Mouse (Mus musculus): Measurements from ENCODE around the gene Smox. TPM values are rescaled to one million over a fixed set of nuclear protein-coding genes. Genes with fewer than 3 reads are reported as not detected.

Gene Smox
- total RNA-seq, 2 experiments from 2014 or later: 218 to 251 TPM

GRCm38 (mm10) chr2:131546745-131547408, 55.6 kb downstream of the Smox start:
- ATAC-seq (replicated peaks; ENCODE audit: low FRiP score, poor library complexity, severe bottlenecking): no peak

GRCm38 (mm10) chr2:131548330-131548729, 57.0 kb downstream of the Smox start:
- no peak for ATAC-seq (replicated peaks; ENCODE audit: low FRiP score, poor library complexity, severe bottlenecking)

- no peak for ATAC-seq (replicated peaks; ENCODE audit: low FRiP score, poor library complexity, severe bottlenecking)
Observed at GRCm38 (mm10) chr2:131549090-131549489, 57.8 kb downstream of the Smox start.

GRCm38 (mm10) chr2:131550474-131550873, 59.2 kb downstream of the Smox start:
- no peak for ATAC-seq (replicated peaks; ENCODE audit: low FRiP score, poor library complexity, severe bottlenecking)

GRCm38 (mm10) chr2:131550906-131551305, 59.6 kb downstream of the Smox start:
- no peak for ATAC-seq (replicated peaks; ENCODE audit: low FRiP score, poor library complexity, severe bottlenecking)

GRCm38 (mm10) chr2:131551701-131552620, 60.7 kb downstream of the Smox start:
- 0 out of 2 replicates have a peak, but pooled peaks have one; percentile 15 for ATAC-seq (replicated peaks; ENCODE audit: low FRiP score, poor library complexity, severe bottlenecking)

- ATAC-seq (replicated peaks; ENCODE audit: low FRiP score, poor library complexity, severe bottlenecking): no peak
Observed at GRCm38 (mm10) chr2:131552736-131553400, 61.6 kb downstream of the Smox start.

- no peak for ATAC-seq (replicated peaks; ENCODE audit: low FRiP score, poor library complexity, severe bottlenecking)
Observed at GRCm38 (mm10) chr2:131557896-131558295, 66.6 kb downstream of the Smox start.

GRCm38 (mm10) chr2:131560205-131560919, 69.1 kb downstream of the Smox start:
- no peak for ATAC-seq (replicated peaks; ENCODE audit: low FRiP score, poor library complexity, severe bottlenecking)

GRCm38 (mm10) chr2:131561344-131561870, 70.1 kb downstream of the Smox start:
- no peak for ATAC-seq (replicated peaks; ENCODE audit: low FRiP score, poor library complexity, severe bottlenecking)

GRCm38 (mm10) chr2:131561891-131562585, 70.7 kb downstream of the Smox start, which contains the start of gene Adra1d:
Adra1d (minus strand) TSS chr2:131562283.
- ATAC-seq (replicated peaks; ENCODE audit: low FRiP score, poor library complexity, severe bottlenecking): no peak

GRCm38 (mm10) chr2:131562586-131563122, 71.4 kb downstream of the Smox start:
- ATAC-seq (replicated peaks; ENCODE audit: low FRiP score, poor library complexity, severe bottlenecking): no peak

Other genes starting within 250 kb of the Smox start
- gene Pank2, start 229.0 kb upstream of the Smox start, total RNA-seq (2015; ENCODE audit: low replicate concordance): 40.0 and 69.2 TPM in 2 replicates
- gene Pank2, start 229.0 kb upstream of the Smox start, total RNA-seq (2017; ENCODE audit: low replicate concordance): 37.8 and 65.5 TPM in 2 replicates
- 1.1 and 2.9 TPM in 2 replicates for gene Rnf24, start 138.6 kb upstream of the Smox start, total RNA-seq (2015; ENCODE audit: low replicate concordance)
- gene Rnf24, start 138.6 kb upstream of the Smox start, total RNA-seq (2017; ENCODE audit: low replicate concordance): 0.77 and 6.4 TPM in 2 replicates
- gene Adra1d, start 70.8 kb downstream of the Smox start, total RNA-seq (2015; ENCODE audit: low replicate concordance): not detected in 2 replicates
- gene Adra1d, start 70.8 kb downstream of the Smox start, total RNA-seq (2017; ENCODE audit: low replicate concordance): not detected in 2 replicates